Mouse (Mus musculus) kidney, postnatal 25 days (tissue): Measurements from ENCODE around the gene Cyp39a1.
A peak's percentile ranks its signal among the peaks of the same experiment; 100 is the strongest.

Source experiments
- DNase-seq, 2 experiments: peaks; one replicate each; pipeline ENCODE4 v3.0.0; 2021; ENCODE audit warnings: mixed read lengths in 2 of 2

Cyp39a1 gene

GRCm38 (mm10) chr17:43684086-43684485 is 16.9 kb downstream of the Cyp39a1 start:
- DNase-seq = no peak

- no peak for DNase-seq
Observed at GRCm38 (mm10) chr17:43684638-43685037, 17.4 kb downstream of the Cyp39a1 start.

GRCm38 (mm10) chr17:43689591-43689990 is 22.4 kb downstream of the Cyp39a1 start:
- no peak for DNase-seq

DNA sequence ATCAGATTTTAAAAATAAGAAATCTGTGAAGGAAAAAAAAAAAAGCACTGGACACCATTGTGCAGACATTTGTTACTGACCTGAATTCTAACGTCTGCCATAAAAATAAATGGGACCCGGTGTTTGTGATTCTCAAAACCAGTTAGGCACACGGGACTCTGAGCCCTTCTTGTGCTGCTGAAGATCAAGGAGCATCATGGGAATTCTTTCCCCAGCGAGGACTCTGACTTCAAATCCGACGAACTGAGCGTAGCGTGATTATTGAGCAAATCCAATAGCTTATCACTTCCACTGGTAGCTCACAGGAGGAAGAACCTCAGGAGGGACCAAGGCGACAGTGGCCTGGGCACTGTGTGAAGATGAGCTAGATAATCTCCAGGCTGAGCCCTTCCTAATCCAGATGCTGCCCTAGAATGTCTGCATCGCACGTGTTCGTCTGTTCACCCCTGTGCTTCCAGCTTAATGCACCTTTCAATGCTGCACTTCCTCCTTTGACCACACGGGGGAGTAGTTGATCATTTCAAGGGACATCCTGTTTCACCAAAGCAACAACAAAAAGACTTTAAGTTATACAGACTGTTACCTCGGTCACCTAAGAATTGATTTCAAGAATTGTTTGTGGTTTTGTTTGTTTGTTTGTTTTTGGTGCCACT is 31.9 kb downstream of the Cyp39a1 start:
- DNase-seq = peak; percentile 67 to 88

DNA sequence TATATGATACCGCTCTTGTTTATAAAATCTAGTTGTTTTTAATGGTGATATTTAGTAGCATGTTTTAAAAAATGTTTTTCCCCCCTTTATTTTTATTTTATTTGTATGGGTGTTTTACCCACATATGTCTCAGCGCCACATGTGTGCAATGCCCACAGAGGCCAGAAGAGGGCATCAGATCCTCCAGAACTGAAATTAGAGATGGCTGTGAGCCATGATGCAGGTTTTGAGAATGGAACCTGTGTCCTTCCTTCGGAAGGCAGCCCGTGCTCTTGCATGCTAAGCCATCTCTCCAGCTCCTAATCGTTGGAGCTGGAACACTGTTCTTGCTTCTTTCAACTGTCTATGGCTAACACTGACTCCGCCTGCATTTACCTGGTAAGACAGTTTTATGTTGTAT is 33.8 kb downstream of the Cyp39a1 start:
- DNase-seq = peak; percentile 49 to 78

DNA sequence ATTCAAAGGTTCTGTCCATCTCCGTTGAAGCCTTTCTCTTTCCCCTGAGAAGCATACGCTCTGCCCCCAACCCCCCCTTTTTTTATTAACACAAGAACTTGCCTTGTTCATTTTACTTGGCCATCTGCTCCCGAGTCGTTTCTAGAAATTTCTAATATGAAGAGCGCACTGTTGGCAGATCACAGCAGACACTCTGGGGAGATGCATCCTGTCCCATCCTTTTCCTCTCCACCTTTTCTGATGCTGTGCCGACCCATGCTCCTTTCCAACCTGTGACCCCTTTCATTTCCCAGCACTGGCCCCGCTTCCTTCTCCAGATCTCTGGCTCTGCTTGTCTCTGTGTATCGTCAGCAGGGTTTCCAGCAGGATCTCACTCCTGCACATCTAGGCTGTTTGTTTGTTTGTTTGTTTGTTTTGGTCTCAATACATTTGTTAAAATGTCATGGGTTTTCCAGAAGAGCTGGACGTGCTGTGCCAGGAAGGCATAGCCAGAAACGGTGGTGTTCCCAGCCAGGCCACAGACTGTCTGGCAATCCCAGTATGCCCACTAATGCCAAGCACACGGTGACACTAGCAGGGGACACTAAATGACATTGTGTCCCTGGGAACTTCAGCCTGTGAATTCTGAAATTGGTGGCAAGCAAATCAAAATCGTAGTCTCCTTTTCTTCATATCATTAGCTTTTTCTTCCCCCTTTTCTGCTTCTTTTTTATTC is 37.1 kb downstream of the Cyp39a1 start:
- DNase-seq = no peak

GRCm38 (mm10) chr17:43706749-43707148 is 39.5 kb downstream of the Cyp39a1 start:
- DNase-seq = no peak

GRCm38 (mm10) chr17:43707254-43707653 is 40.0 kb downstream of the Cyp39a1 start:
- peak; percentile 9 to 24 for DNase-seq

DNA sequence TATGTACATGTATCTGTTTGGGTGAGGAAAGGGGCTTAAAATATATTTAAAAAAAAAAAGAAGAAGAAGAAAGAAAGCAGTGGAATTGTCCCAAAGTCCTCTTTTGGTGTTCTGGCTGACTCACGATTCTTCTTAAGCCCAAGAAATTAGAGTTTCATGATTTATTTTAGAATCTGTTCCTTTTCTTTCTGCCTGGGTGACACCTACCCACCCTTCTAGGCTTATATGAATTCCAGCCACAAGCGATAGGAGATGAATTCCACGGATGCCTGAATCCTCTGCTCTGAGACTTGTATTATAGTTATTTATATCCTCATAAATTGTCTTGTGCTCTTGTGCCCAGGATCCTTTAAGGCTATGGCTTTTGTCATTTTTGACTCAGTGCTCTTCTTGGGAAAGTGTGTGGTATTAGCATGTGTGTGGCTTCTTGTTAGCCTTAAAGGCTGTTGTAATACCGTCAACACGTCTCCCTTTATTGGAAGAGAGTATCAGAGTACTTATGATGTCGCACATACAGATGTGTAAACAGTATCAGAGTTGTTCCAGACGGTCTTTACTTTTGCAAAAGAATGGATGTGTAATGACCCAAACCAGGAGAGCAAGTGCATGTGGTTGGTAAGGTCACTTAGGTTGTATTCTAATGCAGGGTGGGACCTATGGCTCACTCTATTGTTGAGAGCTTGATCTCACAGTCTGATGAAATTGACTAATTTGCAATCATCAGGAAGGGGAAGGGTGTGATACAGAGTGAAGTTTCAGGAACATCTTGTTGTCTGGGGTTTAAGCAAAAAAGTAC is 44.5 kb downstream of the Cyp39a1 start:
- DNase-seq = no peak

DNA sequence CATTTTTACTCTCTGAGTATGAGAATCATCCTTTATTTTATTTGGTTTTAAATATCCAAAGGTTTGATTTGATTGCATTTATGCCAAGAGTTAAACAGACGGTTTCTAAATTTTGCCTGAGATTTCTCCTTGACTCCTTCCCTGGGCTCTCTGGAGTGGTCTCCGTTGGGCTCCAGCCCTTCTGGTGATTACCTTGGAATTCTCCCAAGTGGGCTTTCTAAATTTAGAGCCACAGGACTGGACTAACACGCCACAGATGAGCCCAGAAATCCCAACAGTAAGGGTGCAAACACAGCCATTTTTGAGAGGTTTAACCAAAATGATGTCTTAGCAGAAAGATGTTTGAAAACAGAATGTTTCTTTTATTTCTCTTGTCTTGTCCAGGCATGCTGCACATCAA is 47.0 kb downstream of the Cyp39a1 start:
- DNase-seq = no peak

GRCm38 (mm10) chr17:43716601-43717000 is 49.4 kb downstream of the Cyp39a1 start:
- no peak for DNase-seq

DNA sequence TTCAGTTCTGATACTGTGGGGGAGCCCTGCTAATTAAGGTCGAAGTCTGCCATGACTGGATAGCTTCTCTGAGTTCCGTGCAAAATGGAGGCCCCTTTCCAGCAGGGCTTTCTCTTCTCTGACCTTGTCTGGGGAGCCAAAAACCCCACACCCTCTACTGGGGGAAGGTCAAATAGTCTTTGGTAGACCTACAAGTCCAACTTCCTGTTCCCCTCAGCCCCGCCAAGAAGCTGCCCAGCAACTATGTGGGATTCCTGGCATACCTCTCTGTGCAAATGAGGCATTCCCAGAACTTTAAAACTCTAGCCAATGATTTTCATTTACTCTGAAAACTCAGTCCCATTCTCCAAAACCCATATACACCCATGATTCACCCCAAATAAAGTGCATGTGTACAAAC is 52.2 kb downstream of the Cyp39a1 start:
- DNase-seq = peak; percentile 29 to 57

- peak in 1 of 2 experiments; percentile 33 for DNase-seq
Observed at GRCm38 (mm10) chr17:43724480-43724879, 57.3 kb downstream of the Cyp39a1 start.

GRCm38 (mm10) chr17:43731327-43731726 is 64.1 kb downstream of the Cyp39a1 start:
- no peak for DNase-seq

- DNase-seq = no peak
Observed at GRCm38 (mm10) chr17:43731976-43732375, 64.8 kb downstream of the Cyp39a1 start.

DNA sequence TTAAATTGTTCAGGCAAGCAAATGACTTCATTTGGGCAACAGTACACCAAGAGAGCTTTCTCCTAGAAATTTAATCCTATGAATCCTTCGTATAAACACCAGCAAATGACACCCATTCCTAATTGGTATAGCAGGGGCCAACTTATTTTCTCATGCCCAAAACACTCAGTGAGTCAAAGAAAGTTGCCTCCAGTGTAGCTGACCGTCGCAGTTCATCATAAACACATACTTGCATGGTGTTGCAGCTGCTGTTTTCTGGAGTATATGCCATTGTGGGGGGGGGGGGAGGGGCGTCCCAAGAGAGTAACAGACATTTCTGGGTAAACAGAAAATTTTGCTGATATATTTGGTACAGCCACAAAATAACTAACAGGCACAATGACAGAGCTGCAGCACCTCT is 67.0 kb downstream of the Cyp39a1 start:
- no peak for DNase-seq

GRCm38 (mm10) chr17:43743933-43744332 is 76.7 kb downstream of the Cyp39a1 start:
- no peak for DNase-seq

GRCm38 (mm10) chr17:43744425-43744824 is 77.2 kb downstream of the Cyp39a1 start:
- no peak for DNase-seq

DNA sequence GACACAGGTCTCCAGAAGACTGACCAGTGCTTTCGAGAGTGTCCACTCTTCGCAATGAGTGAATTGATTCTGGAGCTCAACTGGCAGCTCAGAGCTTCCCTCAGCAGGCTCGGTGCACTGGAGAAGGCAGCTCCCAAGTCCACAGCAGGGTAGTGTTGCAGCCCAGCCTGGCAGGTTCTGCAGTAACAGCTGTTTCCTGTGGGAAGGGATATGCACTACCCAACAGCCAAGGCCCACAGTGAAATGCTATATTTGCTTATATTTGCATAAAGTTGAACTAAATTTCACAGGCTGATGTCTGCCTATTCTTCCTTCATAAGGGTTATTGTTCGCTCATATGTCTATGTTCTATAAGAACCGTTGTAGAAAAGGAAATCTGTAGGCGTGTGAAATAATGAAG is 83.9 kb downstream of the Cyp39a1 start:
- no peak for DNase-seq

DNA sequence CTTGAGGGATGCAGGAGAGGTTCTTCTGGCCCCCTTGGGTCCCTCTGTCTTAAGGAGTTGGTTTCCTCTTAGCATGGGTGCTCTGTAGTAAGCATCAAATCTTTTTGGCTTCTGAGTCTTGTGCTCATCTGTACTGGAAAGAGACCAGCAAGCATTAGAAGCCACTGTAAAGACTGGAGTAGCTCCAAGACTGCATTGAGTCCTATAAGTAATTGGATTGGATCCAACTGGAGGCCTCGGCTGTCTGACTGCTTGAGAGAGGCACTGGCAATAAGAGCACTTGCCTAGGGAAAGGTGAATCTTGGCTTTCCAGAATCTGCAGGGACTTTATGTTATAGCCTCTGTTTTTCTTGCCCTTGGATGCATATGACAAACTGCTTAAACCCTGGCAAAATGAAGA is 85.6 kb downstream of the Cyp39a1 start:
- DNase-seq = no peak

GRCm38 (mm10) chr17:43754687-43755086 is 87.5 kb downstream of the Cyp39a1 start:
- DNase-seq = no peak

- peak; percentile 53 to 74 for DNase-seq
Observed at GRCm38 (mm10) chr17:43758607-43759259, 91.5 kb downstream of the Cyp39a1 start.

- DNase-seq = peak; percentile 52 to 57
Observed at GRCm38 (mm10) chr17:43784531-43784930, 117.3 kb downstream of the Cyp39a1 start.
